Mouse (Mus musculus) kidney, adult 2 months (tissue): Measurements from ENCODE around the gene Elovl6.

Experiments
- CTCF ChIP-seq: fragments of 200-500 bp; conservative IDR thresholded peaks from 2 replicates; pipeline ENCODE4 v1.5.1; 2011; ENCODE audit warnings: low read depth, mild to moderate bottlenecking, control low read depth, low read length, moderate library complexity, mixed read lengths; ENCODE audit not compliant: insufficient read depth, insufficient read length
- POLR2A ChIP-seq: fragments of 200-500 bp; IDR thresholded peaks from one replicate; pipeline ENCODE4 v1.6.1; 2011; ENCODE audit warnings: low read depth, low read length, control low read depth

DNA sequence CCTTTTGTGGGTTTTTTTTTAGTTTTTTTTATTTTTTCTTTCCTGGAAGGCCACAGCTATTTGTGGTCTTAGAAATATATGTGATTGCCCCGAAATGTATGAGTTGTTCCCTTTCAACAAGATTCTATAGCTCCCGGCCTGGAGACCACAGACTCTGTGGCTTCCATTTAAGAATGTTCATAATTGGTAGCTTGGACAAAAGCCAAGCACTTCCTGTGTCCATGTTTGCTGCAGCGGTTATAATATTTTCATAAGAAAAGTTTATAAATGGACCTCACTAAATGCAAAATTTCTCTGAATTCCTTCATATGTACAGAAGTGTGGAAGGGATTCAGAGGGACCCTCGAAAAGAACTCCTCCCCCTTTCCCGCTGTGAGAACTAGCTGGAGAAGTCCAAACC lies 114.6 kb downstream of the Elovl6 start:
- no peak for TF ChIP-seq CTCF
- no peak for TF ChIP-seq POLR2A
